Mouse (Mus musculus) forebrain, embryonic 11.5 days (tissue): Measurements from ENCODE around the gene Rpl36al. TPM values are rescaled to one million over a fixed set of nuclear protein-coding genes. Genes with fewer than 3 reads are reported as not detected.
A peak's percentile ranks its signal among the peaks of the same experiment; 100 is the strongest.

Experiments used
- ATAC-seq: fragments of 200-750 bp; cut with Nextera tagmentation; replicated peaks from 2 replicates; pipeline ENCODE4 v1.8.0; 2017; ENCODE audit warnings: moderate TSS enrichment; ENCODE audit not compliant: low FRiP score
- DNase-seq: peaks from one replicate; pipeline ENCODE4 v3.0.0-alpha.2; 2017; ENCODE audit warnings: low spot score
- H3K27ac ChIP-seq: fragments of 300-500 bp; sonication (generic); 2 replicates; pipeline ENCODE4 v1.5.1; 2014; ENCODE audit warnings: low read depth, low read length
- H3K27me3 ChIP-seq: fragments of 300-500 bp; sonication (generic); 2 replicates; pipeline ENCODE4 v1.6.1; 2014; ENCODE audit warnings: mild to moderate bottlenecking, low read length, mixed read lengths; ENCODE audit not compliant: control insufficient read depth, insufficient read depth
- H3K36me3 ChIP-seq: fragments of 300-500 bp; sonication (generic); 2 replicates; pipeline ENCODE4 v1.6.1; 2014; ENCODE audit warnings: mild to moderate bottlenecking, low read length, moderate library complexity, mixed read lengths; ENCODE audit not compliant: control insufficient read depth, insufficient read depth
- H3K4me1 ChIP-seq: fragments of 300-500 bp; sonication (generic); replicated peaks from 2 replicates; pipeline ENCODE4 v1.6.1; 2014; ENCODE audit warnings: low read length, mixed read lengths; ENCODE audit not compliant: control insufficient read depth, insufficient read depth
- H3K4me2 ChIP-seq: fragments of 300-500 bp; sonication (generic); 2 replicates; pipeline ENCODE4 v1.6.1; 2014; ENCODE audit warnings: low read depth, mild to moderate bottlenecking, low read length, moderate library complexity, mixed read lengths; ENCODE audit not compliant: severe bottlenecking
- H3K4me3 ChIP-seq: fragments of 300-500 bp; sonication (generic); 2 replicates; pipeline ENCODE4 v1.5.1; 2014; ENCODE audit warnings: low read depth, low read length
- H3K9ac ChIP-seq: fragments of 300-500 bp; sonication (generic); 2 replicates; pipeline ENCODE4 v1.6.1; 2014; ENCODE audit warnings: low read length
- H3K9me3 ChIP-seq: fragments of 300-500 bp; sonication (generic); 2 replicates; pipeline ENCODE4 v1.6.1; 2016; ENCODE audit warnings: low read length, mixed read lengths; ENCODE audit not compliant: control insufficient read depth
- WGBS: fragments of 180-500 bp; shearing (Covaris S2); extraction: QIAGEN DNeasy Blood & Tissue Kit; methylation state at CpG from one replicate; pipeline ENCODE4 v1.1.7; 2014; 5-methylcytosine and 5-hydroxymethylcytosine counted together
- polyA plus RNA-seq: library from polyadenylated mRNA; unstranded; fragments of >200 nt; fragmentation: Nextera tagmentation; extraction: Ambion mirVana; gene quantifications from 2 replicates; pipeline ENCODE4 v1.2.1, GENCODE M21; 2014

Gene Rpl36al
- 436 and 487 TPM in 2 replicates for polyA plus RNA-seq

DNA sequence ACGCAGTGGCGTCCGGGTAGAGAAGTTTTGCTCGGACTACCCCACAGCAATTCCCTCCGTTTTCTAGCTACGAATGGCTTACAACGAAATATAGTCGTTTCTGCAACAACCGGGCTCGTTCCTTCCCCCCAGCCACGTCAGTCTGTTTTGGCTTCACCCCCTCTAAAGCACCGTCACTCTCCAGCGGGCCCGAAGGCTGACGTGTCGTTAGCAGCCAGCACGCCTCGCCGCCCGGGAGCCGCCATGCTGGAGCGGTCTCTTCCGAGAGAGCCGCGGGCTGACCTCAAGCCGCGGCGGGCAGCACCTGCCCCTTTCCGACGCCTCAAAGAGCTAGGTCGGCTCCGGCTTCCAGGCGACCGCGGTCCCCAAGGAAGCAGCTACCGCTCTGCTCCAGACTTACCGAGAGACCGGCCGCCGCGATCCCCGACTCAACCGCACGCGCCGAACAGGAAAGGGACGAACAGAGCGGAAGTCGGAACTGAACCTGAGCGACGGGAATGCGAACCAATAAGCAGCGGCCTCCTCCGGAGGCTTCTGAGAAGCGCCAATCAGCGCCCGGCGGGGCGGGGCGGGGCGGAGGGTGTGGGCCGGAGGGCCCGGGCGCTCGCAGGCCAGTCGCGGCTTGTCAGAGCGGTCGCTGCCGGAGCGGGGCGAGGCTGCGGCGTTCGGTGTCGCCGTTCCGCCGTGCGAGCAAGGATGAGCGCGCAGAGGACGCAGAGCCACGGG, at the start of gene Rpl36al, which contains the start of gene Mgat2:
Gene Rpl36al, minus strand, starts transcription at position 501 of the 726 bp plus-strand sequence.
Gene Mgat2, plus strand, starts transcription at position 575 of the 726 bp plus-strand sequence.
- DNase-seq (peak; percentile 99), ATAC-seq (peak; percentile 100)
- H3K9ac ChIP-seq = peak within 1 kb of the TSS; percentile 90
- H3K27ac ChIP-seq = peak within 1 kb of the TSS; percentile 66
- no peaks in the 10 kb centered on the region for H3K9me3 ChIP-seq
- no peaks in the 10 kb centered on the region for H3K27me3 ChIP-seq
- peaks cover 7% of the 10 kb centered on the region; the same call in 1 of the 2 replicates for H3K4me1 ChIP-seq
- WGBS = under 1% methylated on average over 82 of the region's 84 CpGs
- no peaks in the 10 kb centered on the region; the same call in 1 of the 2 replicates for H3K36me3 ChIP-seq
- peak within 1 kb of the TSS; percentile 87 for H3K4me3 ChIP-seq
- peak within 1 kb of the TSS; percentile 98 for H3K4me2 ChIP-seq

DNA sequence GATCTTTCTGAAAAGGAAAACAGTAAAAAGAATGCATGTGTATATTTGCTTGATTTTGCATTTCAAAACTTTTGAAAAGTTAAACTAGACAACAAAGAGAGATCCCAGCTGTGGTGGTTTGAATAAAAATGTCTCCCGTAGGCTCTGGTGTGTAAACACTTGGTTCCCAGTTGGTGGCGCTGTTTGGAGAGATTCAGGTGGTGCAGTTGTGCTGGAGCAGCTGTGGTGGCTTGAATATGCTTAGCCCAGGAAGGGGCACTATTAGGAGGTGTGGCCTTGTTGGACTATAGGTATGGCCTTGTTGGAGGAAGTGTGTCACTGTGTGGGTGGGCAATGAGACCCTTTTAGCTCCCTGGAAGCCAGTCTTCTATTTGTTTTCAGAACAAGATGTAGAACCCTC, 45.4 kb upstream of the Rpl36al start:
- 67% methylated on average over 2 of the region's 2 CpGs for WGBS
- no peak for DNase-seq
- Histone ChIP-seq H3K9me3 (no peaks in the 10 kb centered on the region), H3K36me3 (no peaks in the 10 kb centered on the region), H3K9ac (no peak overlapping the region), H3K27me3 (no peaks in the 10 kb centered on the region), H3K27ac (no peak overlapping the region), H3K4me1 (no peaks in the 10 kb centered on the region; the same call in 1 of the 2 replicates), H3K4me3 (no peak overlapping the region), H3K4me2 (no peak overlapping the region)
- ATAC-seq = no peak

DNA sequence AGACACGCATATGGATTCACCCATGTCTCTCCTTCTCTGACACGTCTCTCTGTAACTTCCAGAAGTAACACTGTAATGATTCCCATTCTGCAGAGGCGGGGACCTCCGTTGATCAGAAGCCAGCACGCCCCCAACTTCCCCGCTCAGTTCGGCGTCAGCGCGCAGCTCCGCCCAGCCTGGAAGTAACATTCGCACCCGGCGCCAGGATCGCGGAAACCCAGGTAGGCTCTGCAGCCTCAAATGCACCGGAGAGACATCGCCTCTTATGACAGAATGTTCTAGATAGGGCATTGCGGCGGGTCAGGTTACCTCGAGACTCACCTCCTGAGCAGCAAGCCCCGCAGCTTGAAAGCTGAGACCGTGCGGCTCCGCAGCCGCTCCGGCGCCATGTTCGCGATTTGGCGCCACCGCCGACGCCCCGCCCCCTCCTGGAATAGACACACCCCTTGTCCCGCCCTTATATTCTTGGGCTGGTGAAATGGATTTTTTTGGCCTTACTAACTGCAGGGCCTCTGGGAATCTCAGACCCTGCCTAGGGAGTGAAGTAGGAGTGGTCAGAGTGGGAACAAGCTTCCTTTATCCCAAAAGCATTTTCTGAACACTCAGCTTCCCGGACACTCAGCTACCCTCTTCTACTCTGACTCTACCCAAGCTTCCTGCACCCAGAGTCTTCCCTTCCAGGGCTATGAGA, 44.0 kb upstream of the Rpl36al start, which contains the start of gene Pole2:
Gene Pole2, minus strand, starts transcription at position 420 of the 691 bp plus-strand sequence.
- Histone ChIP-seq H3K36me3 (no peaks in the 10 kb centered on the region; the same call in 1 of the 2 replicates), H3K4me3 (peak within 1 kb of the TSS; percentile 63), H3K27me3 (no peaks in the 10 kb centered on the region), H3K27ac (no peak within 1 kb of the TSS; the same call in 1 of the 2 replicates), H3K9ac (peak within 1 kb of the TSS; percentile 72), H3K4me1 (no peaks in the 10 kb centered on the region; the same call in 1 of the 2 replicates), H3K4me2 (peak within 1 kb of the TSS; percentile 51), H3K9me3 (no peaks in the 10 kb centered on the region)
- WGBS = under 1% methylated on average over 37 of the region's 37 CpGs
- peak; percentile 96 for ATAC-seq
- DNase-seq = peak; percentile 93

DNA sequence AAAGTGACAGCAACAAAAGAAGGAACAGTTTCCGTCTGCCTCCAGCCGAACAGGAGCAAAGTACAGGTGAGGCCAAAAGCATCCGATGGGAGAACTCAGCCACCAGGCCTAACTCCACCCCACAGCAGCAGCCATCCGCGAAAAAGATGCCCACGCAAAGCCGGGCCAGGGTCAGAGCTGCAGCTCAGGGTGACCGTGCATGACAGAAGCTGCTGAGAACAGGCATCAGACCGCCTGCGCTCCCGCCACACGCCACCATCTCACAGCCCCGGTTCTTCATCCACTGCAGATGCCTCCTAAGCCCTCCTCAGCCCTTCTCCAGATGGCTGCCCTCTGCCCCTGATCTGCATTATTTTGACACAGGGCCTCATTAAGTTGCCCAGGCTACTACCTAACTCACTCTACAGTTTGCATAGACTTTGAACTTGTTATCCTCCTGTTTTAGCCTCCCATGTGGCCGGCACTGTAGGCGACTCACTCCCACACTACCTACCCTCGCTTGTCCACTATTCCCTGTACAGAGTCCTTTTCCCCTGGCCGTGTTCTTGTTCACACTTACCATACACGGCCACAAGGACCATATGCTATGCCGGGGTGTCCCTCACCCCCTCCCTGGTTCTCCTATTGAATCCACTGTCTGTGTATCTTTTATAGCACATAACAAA, 36.9 kb upstream of the Rpl36al start:
- H3K4me2 ChIP-seq = no peak overlapping the region
- H3K4me3 ChIP-seq = no peak overlapping the region
- peaks cover 5% of the 10 kb centered on the region; the same call in 1 of the 2 replicates for H3K36me3 ChIP-seq
- H3K9ac ChIP-seq = no peak overlapping the region
- ATAC-seq (no peak), DNase-seq (no peak)
- no peaks in the 10 kb centered on the region for H3K9me3 ChIP-seq
- H3K27ac ChIP-seq = no peak overlapping the region
- no peaks in the 10 kb centered on the region for H3K27me3 ChIP-seq
- 90% methylated on average over 19 of the region's 19 CpGs for WGBS
- H3K4me1 ChIP-seq = no peaks in the 10 kb centered on the region

DNA sequence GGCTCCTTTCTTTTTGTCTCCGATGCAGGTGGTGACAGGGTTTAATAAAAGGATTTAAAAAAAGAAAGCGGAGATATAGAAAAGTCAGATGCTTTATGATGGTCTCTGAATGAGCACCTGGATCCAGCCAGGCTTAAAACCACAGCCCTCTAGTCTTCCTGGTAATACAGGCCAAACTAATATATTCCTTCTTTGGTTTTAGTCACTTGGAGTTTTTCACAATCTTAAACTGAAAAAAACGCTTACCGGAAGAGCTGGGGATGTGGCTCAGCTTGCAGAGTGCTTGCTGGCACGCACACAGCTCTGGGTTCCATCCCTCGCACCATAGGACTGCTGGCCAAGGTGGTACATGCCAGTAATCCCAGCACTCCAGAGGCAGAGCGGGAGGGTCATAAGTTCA, 32.7 kb upstream of the Rpl36al start:
- DNase-seq = no peak
- no peak overlapping the region for H3K4me3 ChIP-seq
- no peak for ATAC-seq
- H3K9me3 ChIP-seq = no peaks in the 10 kb centered on the region
- H3K4me1 ChIP-seq = no peaks in the 10 kb centered on the region
- H3K27me3 ChIP-seq = no peaks in the 10 kb centered on the region
- H3K4me2 ChIP-seq = no peak overlapping the region
- H3K9ac ChIP-seq = no peak overlapping the region
- WGBS = 93% methylated on average over 7 of the region's 7 CpGs
- H3K27ac ChIP-seq = no peak overlapping the region
- peaks cover 12% of the 10 kb centered on the region; the same call in 1 of the 2 replicates for H3K36me3 ChIP-seq

DNA sequence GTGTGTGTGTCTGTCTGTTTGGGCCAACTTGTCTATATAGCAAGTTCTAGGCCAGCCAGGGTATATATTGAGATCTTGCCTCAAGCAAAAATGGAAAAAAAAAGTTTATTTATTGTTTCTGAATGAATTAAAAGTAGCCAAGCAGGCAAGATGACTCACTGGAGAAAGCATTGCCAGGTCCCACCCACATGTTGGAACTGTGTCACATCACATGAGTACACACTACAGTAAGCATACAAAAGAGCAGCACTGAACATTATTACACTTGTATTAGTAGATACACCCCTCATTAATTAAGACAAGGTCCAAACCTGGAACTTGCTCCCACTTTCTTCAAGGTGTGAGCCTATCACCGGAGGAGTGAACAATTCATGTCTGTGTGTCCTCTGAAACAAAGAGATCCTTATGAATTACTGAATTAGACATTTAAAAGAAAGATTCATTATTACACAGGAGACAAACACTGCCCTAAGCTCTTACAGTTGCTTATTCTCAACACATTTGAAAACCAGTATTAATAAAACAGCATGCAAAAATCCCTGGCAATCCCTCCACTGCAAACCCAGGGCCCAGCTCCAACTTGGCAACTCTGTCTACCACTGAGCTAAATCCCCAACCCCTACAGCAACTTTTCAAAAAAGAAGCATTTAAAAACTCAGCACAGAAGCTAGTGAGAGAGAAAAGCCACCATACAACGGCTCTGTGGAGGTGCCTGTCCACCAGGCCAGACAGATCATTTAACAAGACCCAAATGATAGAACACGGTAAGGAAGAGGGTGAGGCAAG, 31.3 kb upstream of the Rpl36al start:
- Histone ChIP-seq H3K9ac (no peak overlapping the region), H3K9me3 (no peaks in the 10 kb centered on the region), H3K4me1 (no peaks in the 10 kb centered on the region), H3K4me3 (no peak overlapping the region), H3K27me3 (no peaks in the 10 kb centered on the region), H3K36me3 (peaks cover 14% of the 10 kb centered on the region; the same call in 1 of the 2 replicates), H3K4me2 (no peak overlapping the region), H3K27ac (no peak overlapping the region)
- DNase-seq = no peak
- 94% methylated on average over 3 of the region's 3 CpGs for WGBS
- ATAC-seq = no peak

DNA sequence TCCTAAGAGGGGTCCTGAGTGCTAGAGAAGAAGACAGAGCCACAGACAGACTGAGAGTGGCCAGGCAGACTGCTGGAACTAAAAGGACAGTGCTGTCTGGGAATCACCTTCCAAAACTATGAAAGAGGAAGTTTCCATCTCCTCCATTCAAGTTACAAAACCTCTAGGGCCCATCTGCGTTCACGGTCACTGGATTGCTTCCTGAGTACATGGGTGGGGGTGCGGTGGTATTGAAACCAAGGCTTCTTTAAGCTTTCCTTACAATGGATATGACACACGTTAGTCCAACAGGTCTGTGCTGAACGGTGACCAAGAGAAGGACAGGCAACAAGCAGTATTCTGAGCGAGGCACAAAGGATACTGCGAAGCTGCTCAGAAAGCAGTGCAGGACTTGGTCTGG, 30.5 kb upstream of the Rpl36al start:
- H3K27me3 ChIP-seq = no peaks in the 10 kb centered on the region
- no peak for ATAC-seq
- H3K9me3 ChIP-seq = no peaks in the 10 kb centered on the region
- H3K36me3 ChIP-seq = peaks cover 10% of the 10 kb centered on the region; the same call in 1 of the 2 replicates
- H3K27ac ChIP-seq = no peak overlapping the region
- 91% methylated on average over 7 of the region's 7 CpGs for WGBS
- no peaks in the 10 kb centered on the region for H3K4me1 ChIP-seq
- no peak overlapping the region for H3K9ac ChIP-seq
- H3K4me3 ChIP-seq = no peak overlapping the region
- DNase-seq = no peak
- no peak overlapping the region for H3K4me2 ChIP-seq
